Mouse (Mus musculus): ENCODE results near the gene Cdkl4. TPM values are rescaled to one million over a fixed set of nuclear protein-coding genes. Genes with fewer than 3 reads are reported as not detected.

The Cdkl4 gene
- total and polyA plus RNA-seq, 2 experiments from 2014 or later, result 5.4 to 6.9 TPM

DNA sequence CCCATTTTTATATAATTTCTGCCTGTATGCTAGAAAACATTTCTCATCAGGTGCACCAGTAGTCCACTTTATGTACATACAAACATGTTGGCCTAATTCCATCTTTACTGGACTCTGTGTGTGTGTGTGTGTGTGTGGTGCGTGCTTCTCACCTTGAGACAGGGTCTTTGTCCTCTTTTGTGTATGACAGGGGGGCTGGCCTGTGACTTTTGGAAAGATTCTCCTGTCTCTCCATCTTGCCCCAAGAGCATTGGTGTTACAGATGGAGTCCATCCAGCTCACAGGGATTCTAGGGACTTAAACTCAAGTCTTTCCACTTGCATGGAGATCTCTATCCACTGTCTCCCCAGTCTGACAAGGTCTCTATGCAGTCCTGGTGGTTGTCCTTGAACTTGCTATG is 428 bp upstream of the Cdkl4 start:
- no peak for TF ChIP-seq CTCF (IDR thresholded peaks at IDR 0.05)
- DNase-seq (ENCODE audit: low spot score), result no peak
- ATAC-seq (ENCODE audit: low FRiP score), result no peak
- H3K27ac ChIP-seq (ENCODE audit: low read depth, low read length), result no peak overlapping the region
- no peaks in the 10 kb centered on the region for H3K9me3 ChIP-seq (ENCODE audit: low read length)
- H3K4me1 ChIP-seq (ENCODE audit: insufficient read depth, low read length), result no peaks in the 10 kb centered on the region
- H3K4me2 ChIP-seq (ENCODE audit: low read depth, low read length, poor library complexity, severe bottlenecking), result peak overlapping the region; percentile 97; the same call in 1 of the 2 replicates
- H3K36me3 ChIP-seq (ENCODE audit: insufficient read depth, low read length), result peaks cover 8% of the 10 kb centered on the region; the same call in 1 of the 2 replicates
- no peaks in the 10 kb centered on the region for H3K27me3 ChIP-seq (ENCODE audit: insufficient read depth, low read length)
- no peak overlapping the region for H3K4me3 ChIP-seq (ENCODE audit: low read depth, low read length)
- WGBS, result 89% methylated on average over 1 of the region's 1 CpGs
- no peak overlapping the region for H3K9ac ChIP-seq (replicated peaks; ENCODE audit: low read length, poor library complexity, severe bottlenecking)

DNA sequence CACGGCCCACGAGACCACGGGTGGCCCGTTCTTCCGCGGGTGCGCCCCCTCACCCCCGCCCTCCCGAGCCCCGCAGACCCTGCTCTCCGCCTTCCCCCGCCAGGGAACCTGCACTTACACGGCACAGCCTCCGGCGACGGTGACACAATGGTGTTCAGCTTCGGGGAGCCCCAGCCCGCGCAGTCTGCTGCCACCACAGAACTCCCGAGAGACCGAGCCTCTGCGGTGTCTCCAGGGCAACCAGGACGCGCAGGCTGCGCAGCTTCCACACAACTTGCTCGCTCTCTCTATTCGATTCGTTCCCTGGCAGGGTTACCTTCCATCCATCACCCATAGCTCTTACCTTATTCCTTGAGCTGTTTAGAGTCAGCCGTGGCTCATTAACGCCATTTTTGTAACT is 399 bp downstream of the Cdkl4 start:
- peak overlapping the region; percentile 32; the same call in 1 of the 2 replicates for H3K27ac ChIP-seq (ENCODE audit: low read depth, low read length)
- peak overlapping the region; percentile 55 for H3K9ac ChIP-seq (replicated peaks; ENCODE audit: low read length, poor library complexity, severe bottlenecking)
- TF ChIP-seq CTCF (IDR thresholded peaks at IDR 0.05), result no peak
- ATAC-seq (ENCODE audit: low FRiP score) (peak; percentile 84), DNase-seq (ENCODE audit: low spot score) (peak; percentile 86)
- H3K4me1 ChIP-seq (ENCODE audit: insufficient read depth, low read length), result no peaks in the 10 kb centered on the region
- H3K9me3 ChIP-seq (ENCODE audit: low read length), result no peaks in the 10 kb centered on the region
- H3K4me3 ChIP-seq (ENCODE audit: low read depth, low read length), result peak overlapping the region; percentile 54
- H3K36me3 ChIP-seq (ENCODE audit: insufficient read depth, low read length), result peaks cover 6% of the 10 kb centered on the region; the same call in 1 of the 2 replicates
- no peaks in the 10 kb centered on the region for H3K27me3 ChIP-seq (ENCODE audit: insufficient read depth, low read length)
- under 1% methylated on average over 27 of the region's 30 CpGs for WGBS
- peak overlapping the region; percentile 97 for H3K4me2 ChIP-seq (ENCODE audit: low read depth, low read length, poor library complexity, severe bottlenecking)

DNA sequence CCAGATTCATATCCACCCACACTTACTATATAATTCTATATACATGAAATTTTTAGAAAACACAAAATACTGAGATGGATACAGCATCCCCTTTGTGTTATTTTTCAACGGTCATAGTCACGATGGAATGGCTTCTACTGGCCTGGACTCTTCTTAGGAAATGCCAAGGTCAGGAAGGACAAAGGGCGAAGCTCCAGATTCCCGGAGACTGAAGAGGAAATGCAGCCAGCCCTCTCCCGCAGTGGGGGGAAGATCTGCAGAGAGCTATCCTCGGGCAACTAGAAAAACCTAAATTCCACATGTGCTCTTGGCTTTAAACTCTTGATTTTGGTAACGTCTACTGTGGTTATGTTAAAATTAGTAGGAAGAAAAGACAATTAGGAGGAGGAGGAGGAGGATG is 2.6 kb downstream of the Cdkl4 start:
- TF ChIP-seq CTCF (IDR thresholded peaks at IDR 0.05), result no peak
- ATAC-seq (ENCODE audit: low FRiP score), result no peak
- no peak overlapping the region for H3K27ac ChIP-seq (ENCODE audit: low read depth, low read length)

GRCm38 (mm10) chr17:80574471-80574965 is 3.1 kb downstream of the Cdkl4 start:
- Histone ChIP-seq H3K27me3 (ENCODE audit: insufficient read depth, low read length) (no peaks in the 10 kb centered on the region), H3K9me3 (ENCODE audit: low read length) (no peaks in the 10 kb centered on the region), H3K9ac (replicated peaks; ENCODE audit: low read length, poor library complexity, severe bottlenecking) (no peak overlapping the region), H3K4me1 (ENCODE audit: insufficient read depth, low read length) (no peaks in the 10 kb centered on the region), H3K4me2 (ENCODE audit: low read depth, low read length, poor library complexity, severe bottlenecking) (no peak overlapping the region), H3K4me3 (ENCODE audit: low read depth, low read length) (no peak overlapping the region), H3K36me3 (ENCODE audit: insufficient read depth, low read length) (no peaks in the 10 kb centered on the region), H3K27ac (ENCODE audit: low read depth, low read length) (no peak overlapping the region)
- DNase-seq (ENCODE audit: low spot score) (no peak), ATAC-seq (ENCODE audit: low FRiP score) (no peak)
- 61% methylated on average over 7 of the region's 7 CpGs for WGBS
- TF ChIP-seq CTCF (IDR thresholded peaks at IDR 0.05), result no peak

More for the DNA sequence above, 2.6 kb downstream of the Cdkl4 start:
- Histone ChIP-seq H3K9me3 (ENCODE audit: low read length) (no peaks in the 10 kb centered on the region), H3K27me3 (ENCODE audit: insufficient read depth, low read length) (no peaks in the 10 kb centered on the region), H3K36me3 (ENCODE audit: insufficient read depth, low read length) (no peaks in the 10 kb centered on the region), H3K9ac (replicated peaks; ENCODE audit: low read length, poor library complexity, severe bottlenecking) (no peak overlapping the region), H3K4me2 (ENCODE audit: low read depth, low read length, poor library complexity, severe bottlenecking) (no peak overlapping the region), H3K4me3 (ENCODE audit: low read depth, low read length) (no peak overlapping the region), H3K4me1 (ENCODE audit: insufficient read depth, low read length) (no peaks in the 10 kb centered on the region)
- no peak for DNase-seq (ENCODE audit: low spot score)
- WGBS, result 78% methylated on average over 7 of the region's 7 CpGs

DNA sequence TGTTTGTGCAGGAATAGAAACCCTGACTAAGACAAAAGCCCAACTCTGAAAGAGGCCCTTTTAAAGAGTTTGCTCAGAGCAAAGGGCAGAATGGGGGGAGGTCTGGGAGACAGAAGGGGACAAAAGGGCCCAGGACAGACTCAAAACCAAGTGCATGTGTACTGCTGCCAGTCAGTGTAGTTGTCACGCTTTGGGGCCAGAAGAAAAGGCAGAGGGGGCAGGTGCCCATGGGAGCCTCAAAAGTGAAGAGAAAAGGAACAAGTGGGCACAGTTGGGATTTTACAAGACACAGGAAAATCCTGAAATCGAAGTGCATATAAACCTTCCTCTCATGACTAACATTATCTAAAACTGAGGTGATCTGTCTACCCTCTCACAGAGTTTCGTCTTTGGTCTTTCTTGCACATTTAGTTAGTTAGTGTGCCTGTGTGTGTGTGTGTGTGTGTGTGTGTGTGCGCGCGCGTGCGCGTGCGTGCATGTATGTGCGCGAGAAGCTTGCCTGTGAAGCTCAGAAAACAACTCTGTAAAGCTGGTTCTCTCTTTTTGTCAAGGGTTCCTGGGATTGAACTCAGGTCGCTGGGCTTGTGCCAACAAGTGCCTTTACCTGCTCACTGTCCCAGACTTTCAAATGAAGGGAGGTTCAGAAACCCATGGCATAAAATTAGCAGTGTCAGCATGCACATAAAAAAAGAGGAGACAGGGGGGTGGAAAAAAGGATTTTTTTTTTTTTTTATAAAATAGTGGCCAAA is 5.3 kb downstream of the Cdkl4 start:
- no peak overlapping the region for H3K4me3 ChIP-seq (ENCODE audit: low read depth, low read length)

DNA sequence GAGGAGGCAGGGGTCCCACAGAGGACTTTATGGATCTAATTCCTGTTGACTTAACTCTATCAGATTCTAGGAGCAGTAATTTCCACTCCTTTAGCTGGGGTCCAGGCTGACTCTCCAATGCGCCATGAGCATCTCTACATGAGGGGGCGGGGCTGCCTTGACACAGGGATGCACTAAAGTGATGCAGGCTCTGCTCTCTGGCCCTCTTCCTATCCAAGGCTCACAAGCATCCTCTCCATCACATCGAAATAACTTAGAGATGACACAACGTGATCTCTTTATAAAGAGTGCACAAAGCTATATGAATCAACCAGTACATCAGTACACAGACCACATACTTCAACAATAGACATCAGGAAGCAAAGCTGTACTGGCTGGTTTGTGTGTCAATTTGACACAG is 6.2 kb downstream of the Cdkl4 start:
- H3K9me3 ChIP-seq (ENCODE audit: low read length), result no peaks in the 10 kb centered on the region
- no peaks in the 10 kb centered on the region for H3K36me3 ChIP-seq (ENCODE audit: insufficient read depth, low read length)
- no peak overlapping the region for H3K4me2 ChIP-seq (ENCODE audit: low read depth, low read length, poor library complexity, severe bottlenecking)
- no peak overlapping the region for H3K4me3 ChIP-seq (ENCODE audit: low read depth, low read length)
- DNase-seq (ENCODE audit: low spot score) (no peak), ATAC-seq (ENCODE audit: low FRiP score) (no peak)
- TF ChIP-seq CTCF (IDR thresholded peaks at IDR 0.05), result no peak
- H3K9ac ChIP-seq (replicated peaks; ENCODE audit: low read length, poor library complexity, severe bottlenecking), result no peak overlapping the region
- WGBS, result 83% methylated on average over 4 of the region's 4 CpGs
- no peaks in the 10 kb centered on the region for H3K4me1 ChIP-seq (ENCODE audit: insufficient read depth, low read length)
- no peak overlapping the region for H3K27ac ChIP-seq (ENCODE audit: low read depth, low read length)
- H3K27me3 ChIP-seq (ENCODE audit: insufficient read depth, low read length), result no peaks in the 10 kb centered on the region

More for the DNA sequence above, 5.3 kb downstream of the Cdkl4 start:
- no peaks in the 10 kb centered on the region for H3K4me1 ChIP-seq (ENCODE audit: insufficient read depth, low read length)
- H3K4me2 ChIP-seq (ENCODE audit: low read depth, low read length, poor library complexity, severe bottlenecking), result no peak overlapping the region
- H3K9ac ChIP-seq (replicated peaks; ENCODE audit: low read length, poor library complexity, severe bottlenecking), result no peak overlapping the region
- H3K27me3 ChIP-seq (ENCODE audit: insufficient read depth, low read length), result no peaks in the 10 kb centered on the region
- no peaks in the 10 kb centered on the region for H3K36me3 ChIP-seq (ENCODE audit: insufficient read depth, low read length)
- no peaks in the 10 kb centered on the region for H3K9me3 ChIP-seq (ENCODE audit: low read length)
- ATAC-seq (ENCODE audit: low FRiP score), result no peak
- no peak for TF ChIP-seq CTCF (IDR thresholded peaks at IDR 0.05)
- H3K27ac ChIP-seq (ENCODE audit: low read depth, low read length), result no peak overlapping the region
- DNase-seq (ENCODE audit: low spot score), result no peak
- WGBS, result 93% methylated on average over 13 of the region's 13 CpGs

All from midbrain, postnatal 0 days (tissue).